Mouse (Mus musculus): ENCODE measurements around the gene Apoa1.

DNA sequence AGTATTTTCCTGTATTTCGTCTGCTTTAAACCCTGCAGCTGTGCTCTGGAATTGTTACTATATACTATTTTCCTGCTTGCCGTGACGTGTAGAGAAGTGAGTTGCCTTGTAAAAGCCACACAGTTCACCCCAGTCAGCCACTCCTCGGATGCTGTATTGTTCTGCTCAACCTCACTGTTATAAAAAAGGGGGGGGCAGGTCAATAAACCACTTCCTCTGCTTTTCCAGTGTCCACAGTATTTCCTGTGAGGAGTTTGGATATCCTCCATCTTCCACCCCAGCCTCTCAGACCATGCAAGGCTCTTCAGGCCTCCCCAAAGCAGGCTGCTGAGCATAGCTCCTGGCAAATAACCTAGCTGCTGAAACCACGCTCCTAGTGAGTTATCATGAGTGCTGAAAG, 43.8 kb upstream of the Apoa1 start:
- no peak for TF ChIP-seq CTCF (IDR thresholded peaks at IDR 0.05; ENCODE audit: insufficient read depth, low read depth, low read length)
- no peak for TF ChIP-seq POLR2A (IDR thresholded peaks at IDR 0.05; ENCODE audit: insufficient read depth, low read depth, low read length)

Data from olfactory bulb, adult 2 months (tissue).